Mouse (Mus musculus): ENCODE results near the gene B230118H07Rik. TPM values are rescaled to one million over a fixed set of nuclear protein-coding genes. Genes with fewer than 3 reads are reported as not detected.

The B230118H07Rik gene
- polyA plus RNA-seq, 1 experiment from 2014 or later = 57.2 TPM

DNA sequence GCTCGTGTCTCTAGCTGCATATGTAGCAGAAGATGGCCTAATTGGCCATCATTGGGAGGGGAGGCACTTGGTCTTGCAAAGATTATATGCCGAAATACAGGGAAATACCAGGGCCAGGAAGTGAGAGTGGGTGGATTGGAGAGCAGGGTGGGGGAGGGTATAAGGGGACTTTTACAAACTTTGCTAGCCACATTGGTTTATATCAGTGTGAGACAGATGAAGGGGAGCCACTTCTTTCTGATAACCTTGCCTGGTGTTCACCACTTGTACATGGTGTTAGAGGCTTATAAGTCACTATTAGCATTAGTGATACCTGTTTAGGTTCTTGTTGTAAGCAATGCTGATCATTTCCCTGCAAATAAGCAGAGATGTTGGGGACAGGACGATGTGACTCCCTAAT, 68.4 kb downstream of the B230118H07Rik start:
- 75% methylated on average over 3 of the region's 3 CpGs for WGBS
- no peaks in the 10 kb centered on the region for H3K9me3 ChIP-seq (replicated peaks)
- no peaks in the 10 kb centered on the region for H3K27me3 ChIP-seq
- no peak overlapping the region for H3K9ac ChIP-seq
- H3K27ac ChIP-seq (replicated peaks) = no peak overlapping the region
- H3K4me2 ChIP-seq (replicated peaks) = no peak overlapping the region
- H3K4me1 ChIP-seq = no peaks in the 10 kb centered on the region
- H3K4me3 ChIP-seq (replicated peaks) = no peak overlapping the region
- peaks cover 3% of the 10 kb centered on the region; the same call in 1 of the 2 replicates for H3K36me3 ChIP-seq
- ATAC-seq (ENCODE audit: insufficient number of reproducible peaks, low FRiP score, low TSS enrichment, low read depth) = no peak

- no peak overlapping the region for H3K27ac ChIP-seq (replicated peaks)
- ATAC-seq (ENCODE audit: insufficient number of reproducible peaks, low FRiP score, low TSS enrichment, low read depth) = no peak
- H3K36me3 ChIP-seq = peaks cover 3% of the 10 kb centered on the region; the same call in 1 of the 2 replicates
- H3K27me3 ChIP-seq = no peaks in the 10 kb centered on the region
- WGBS = 74% methylated on average over 1 of the region's 1 CpGs
- no peak overlapping the region for H3K4me3 ChIP-seq (replicated peaks)
- no peak overlapping the region for H3K9ac ChIP-seq
- no peak overlapping the region for H3K4me2 ChIP-seq (replicated peaks)
- H3K9me3 ChIP-seq (replicated peaks) = no peaks in the 10 kb centered on the region
- H3K4me1 ChIP-seq = no peaks in the 10 kb centered on the region
Measured at GRCm38 (mm10) chr2:101580428-101580827, 68.9 kb downstream of the B230118H07Rik start.

DNA sequence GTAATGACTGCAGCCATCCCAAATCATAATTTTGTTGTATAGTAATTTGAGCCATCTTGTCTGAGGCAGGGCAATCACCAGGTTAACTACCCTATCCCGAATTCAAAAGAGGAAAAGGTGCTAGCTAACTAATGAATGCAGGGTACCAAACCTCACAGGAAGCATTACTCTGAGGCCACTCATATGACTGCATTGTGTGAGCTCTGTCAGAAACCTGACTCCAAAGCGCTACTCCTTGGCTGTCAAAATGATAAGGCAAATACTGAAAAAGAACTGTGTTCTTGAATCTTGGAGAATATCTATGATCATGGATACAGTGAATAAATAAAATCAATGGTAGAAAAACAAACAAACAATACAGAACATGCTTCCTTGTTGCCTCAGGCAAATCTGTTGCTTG, 69.3 kb downstream of the B230118H07Rik start:
- no peak for ATAC-seq (ENCODE audit: insufficient number of reproducible peaks, low FRiP score, low TSS enrichment, low read depth)
- Histone ChIP-seq H3K27me3 (no peaks in the 10 kb centered on the region), H3K4me2 (replicated peaks) (no peak overlapping the region), H3K36me3 (peaks cover 3% of the 10 kb centered on the region; the same call in 1 of the 2 replicates), H3K27ac (replicated peaks) (no peak overlapping the region), H3K9me3 (replicated peaks) (no peaks in the 10 kb centered on the region), H3K4me3 (replicated peaks) (no peak overlapping the region), H3K9ac (no peak overlapping the region), H3K4me1 (no peaks in the 10 kb centered on the region)
- WGBS = 78% methylated on average over 2 of the region's 2 CpGs

GRCm38 (mm10) chr2:101577243-101577642, 72.1 kb downstream of the B230118H07Rik start:
- H3K4me3 ChIP-seq (replicated peaks) = no peak overlapping the region
- no peak for ATAC-seq (ENCODE audit: insufficient number of reproducible peaks, low FRiP score, low TSS enrichment, low read depth)
- H3K9me3 ChIP-seq (replicated peaks) = no peaks in the 10 kb centered on the region
- H3K4me2 ChIP-seq (replicated peaks) = no peak overlapping the region
- WGBS = 82% methylated on average over 4 of the region's 4 CpGs
- H3K36me3 ChIP-seq = no peaks in the 10 kb centered on the region
- no peaks in the 10 kb centered on the region for H3K27me3 ChIP-seq
- H3K27ac ChIP-seq (replicated peaks) = no peak overlapping the region
- no peaks in the 10 kb centered on the region for H3K4me1 ChIP-seq
- H3K9ac ChIP-seq = no peak overlapping the region

DNA sequence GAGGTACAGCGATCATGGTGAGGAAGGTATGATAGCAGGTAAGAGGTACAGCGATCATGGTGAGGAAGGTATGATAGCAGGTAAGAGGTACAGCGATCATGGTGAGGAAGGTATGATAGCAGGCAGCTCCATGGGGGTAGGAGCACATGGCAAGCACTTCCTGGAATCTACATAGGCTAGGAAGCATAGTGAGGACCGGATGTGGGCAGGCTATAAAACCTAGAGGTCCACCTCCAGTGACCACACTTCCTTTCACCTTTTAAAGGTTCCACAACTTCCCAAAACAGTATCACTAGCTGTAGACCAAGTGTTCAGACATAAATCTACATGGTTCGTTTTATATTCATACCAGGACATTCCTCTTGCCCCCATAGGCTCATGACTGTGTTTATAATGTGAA, 80.1 kb downstream of the B230118H07Rik start:
- H3K4me2 ChIP-seq (replicated peaks) = no peak overlapping the region
- H3K4me3 ChIP-seq (replicated peaks) = no peak overlapping the region
- no peaks in the 10 kb centered on the region for H3K4me1 ChIP-seq
- WGBS = 90% methylated on average over 4 of the region's 5 CpGs
- H3K36me3 ChIP-seq = no peaks in the 10 kb centered on the region
- ATAC-seq (ENCODE audit: insufficient number of reproducible peaks, low FRiP score, low TSS enrichment, low read depth) = no peak
- no peaks in the 10 kb centered on the region for H3K27me3 ChIP-seq
- H3K9me3 ChIP-seq (replicated peaks) = no peaks in the 10 kb centered on the region
- no peak overlapping the region for H3K27ac ChIP-seq (replicated peaks)
- H3K9ac ChIP-seq = no peak overlapping the region

GRCm38 (mm10) chr2:101567490-101567889, 81.8 kb downstream of the B230118H07Rik start:
- Histone ChIP-seq H3K36me3 (no peaks in the 10 kb centered on the region), H3K27ac (replicated peaks) (no peak overlapping the region), H3K4me3 (replicated peaks) (no peak overlapping the region), H3K4me2 (replicated peaks) (no peak overlapping the region), H3K9me3 (replicated peaks) (no peaks in the 10 kb centered on the region), H3K27me3 (no peaks in the 10 kb centered on the region), H3K4me1 (no peaks in the 10 kb centered on the region), H3K9ac (no peak overlapping the region)
- WGBS = 94% methylated on average over 2 of the region's 2 CpGs
- ATAC-seq (ENCODE audit: insufficient number of reproducible peaks, low FRiP score, low TSS enrichment, low read depth) = no peak

DNA sequence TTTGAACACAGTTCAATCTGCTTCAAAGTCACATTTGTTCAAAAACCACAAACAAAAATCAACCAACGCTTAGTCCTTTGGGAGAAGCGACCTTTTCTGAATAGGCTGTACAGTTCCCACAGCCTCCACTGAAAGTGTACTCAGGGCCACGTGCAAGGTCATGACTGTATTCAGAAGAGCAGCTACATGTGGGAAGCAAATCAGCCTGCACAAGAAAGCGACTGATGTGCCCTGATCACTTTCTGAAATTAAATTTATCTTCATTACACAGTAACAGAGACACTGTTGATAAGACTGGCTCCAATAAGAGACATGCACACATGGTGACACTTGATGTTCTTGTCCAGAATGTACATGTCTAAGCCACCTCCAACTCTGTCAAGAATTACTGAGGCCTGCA, 85.6 kb downstream of the B230118H07Rik start:
- Histone ChIP-seq H3K9me3 (replicated peaks) (no peaks in the 10 kb centered on the region), H3K36me3 (no peaks in the 10 kb centered on the region), H3K4me1 (no peaks in the 10 kb centered on the region), H3K27ac (replicated peaks) (no peak overlapping the region), H3K4me3 (replicated peaks) (no peak overlapping the region), H3K4me2 (replicated peaks) (no peak overlapping the region), H3K27me3 (no peaks in the 10 kb centered on the region), H3K9ac (no peak overlapping the region)
- ATAC-seq (ENCODE audit: insufficient number of reproducible peaks, low FRiP score, low TSS enrichment, low read depth) = no peak
- 81% methylated on average over 4 of the region's 4 CpGs for WGBS

DNA sequence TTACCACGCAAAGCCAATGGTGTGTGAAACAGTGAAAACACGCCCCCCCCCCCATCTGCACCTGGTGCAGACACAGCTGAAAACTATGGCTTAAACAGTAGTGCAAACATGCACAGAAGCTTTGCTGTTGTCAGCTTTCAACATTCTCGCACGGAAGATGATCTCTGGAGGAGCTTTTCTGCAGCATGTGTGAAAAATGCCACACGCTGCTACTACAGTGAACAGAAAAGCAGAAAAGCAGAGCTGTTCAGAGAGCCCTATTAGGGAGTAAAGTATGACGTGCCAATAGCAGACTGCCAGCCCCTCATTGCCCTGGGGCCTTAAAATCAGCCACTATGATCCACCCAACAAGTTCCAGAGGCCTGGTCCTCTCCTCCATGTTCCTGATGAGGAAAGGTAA, 86.1 kb downstream of the B230118H07Rik start:
- H3K36me3 ChIP-seq = no peaks in the 10 kb centered on the region
- H3K27me3 ChIP-seq = no peaks in the 10 kb centered on the region
- no peaks in the 10 kb centered on the region for H3K9me3 ChIP-seq (replicated peaks)
- no peak overlapping the region for H3K27ac ChIP-seq (replicated peaks)
- 55% methylated on average over 6 of the region's 6 CpGs for WGBS
- no peaks in the 10 kb centered on the region for H3K4me1 ChIP-seq
- no peak overlapping the region for H3K4me3 ChIP-seq (replicated peaks)
- no peak overlapping the region for H3K4me2 ChIP-seq (replicated peaks)
- ATAC-seq (ENCODE audit: insufficient number of reproducible peaks, low FRiP score, low TSS enrichment, low read depth) = no peak
- no peak overlapping the region for H3K9ac ChIP-seq

GRCm38 (mm10) chr2:101559431-101559830, 89.9 kb downstream of the B230118H07Rik start:
- Histone ChIP-seq H3K27me3 (no peaks in the 10 kb centered on the region), H3K4me1 (no peaks in the 10 kb centered on the region), H3K27ac (replicated peaks) (no peak overlapping the region), H3K4me2 (replicated peaks) (no peak overlapping the region), H3K4me3 (replicated peaks) (no peak overlapping the region), H3K36me3 (no peaks in the 10 kb centered on the region), H3K9ac (no peak overlapping the region), H3K9me3 (replicated peaks) (no peaks in the 10 kb centered on the region)
- 91% methylated on average over 3 of the region's 3 CpGs for WGBS
- ATAC-seq (ENCODE audit: insufficient number of reproducible peaks, low FRiP score, low TSS enrichment, low read depth) = no peak

DNA sequence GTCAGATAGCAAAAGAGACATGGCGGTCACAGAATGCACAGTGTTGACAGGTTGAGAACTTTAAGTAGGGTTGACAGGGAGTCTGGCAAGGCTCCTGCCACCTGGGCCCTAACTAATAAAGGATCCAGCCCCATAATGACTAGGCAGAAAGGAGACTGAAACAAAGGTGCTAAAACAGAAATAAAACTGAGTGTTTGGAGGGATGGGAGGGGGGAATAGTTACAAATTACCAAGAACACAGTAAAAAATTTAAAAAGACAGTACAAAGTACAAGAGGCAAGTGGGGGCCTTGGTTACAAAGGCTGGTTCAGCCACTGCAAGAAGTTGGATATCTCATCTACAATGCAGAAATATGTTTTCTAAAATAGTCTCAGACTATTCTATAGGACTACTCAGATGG, 93.4 kb downstream of the B230118H07Rik start:
- no peaks in the 10 kb centered on the region for H3K9me3 ChIP-seq (replicated peaks)
- no peak overlapping the region for H3K9ac ChIP-seq
- H3K4me1 ChIP-seq = no peaks in the 10 kb centered on the region
- no peak overlapping the region for H3K4me2 ChIP-seq (replicated peaks)
- no peaks in the 10 kb centered on the region for H3K27me3 ChIP-seq
- no peak overlapping the region for H3K27ac ChIP-seq (replicated peaks)
- no peak overlapping the region for H3K4me3 ChIP-seq (replicated peaks)
- 94% methylated on average over 1 of the region's 1 CpGs for WGBS
- no peak for ATAC-seq (ENCODE audit: insufficient number of reproducible peaks, low FRiP score, low TSS enrichment, low read depth)
- H3K36me3 ChIP-seq = no peaks in the 10 kb centered on the region

GRCm38 (mm10) chr2:101553851-101554250, 95.5 kb downstream of the B230118H07Rik start:
- 62% methylated on average over 5 of the region's 5 CpGs for WGBS
- Histone ChIP-seq H3K27me3 (no peaks in the 10 kb centered on the region), H3K36me3 (no peaks in the 10 kb centered on the region), H3K4me3 (replicated peaks) (no peak overlapping the region), H3K4me1 (no peaks in the 10 kb centered on the region), H3K4me2 (replicated peaks) (no peak overlapping the region), H3K27ac (replicated peaks) (no peak overlapping the region), H3K9me3 (replicated peaks) (no peaks in the 10 kb centered on the region), H3K9ac (no peak overlapping the region)
- ATAC-seq (ENCODE audit: insufficient number of reproducible peaks, low FRiP score, low TSS enrichment, low read depth) = no peak

- ATAC-seq (ENCODE audit: insufficient number of reproducible peaks, low FRiP score, low TSS enrichment, low read depth) = no peak
- Histone ChIP-seq H3K36me3 (no peaks in the 10 kb centered on the region), H3K27me3 (no peaks in the 10 kb centered on the region), H3K9me3 (replicated peaks) (no peaks in the 10 kb centered on the region), H3K4me1 (no peaks in the 10 kb centered on the region), H3K4me2 (replicated peaks) (no peak overlapping the region), H3K4me3 (replicated peaks) (no peak overlapping the region), H3K27ac (replicated peaks) (no peak overlapping the region), H3K9ac (no peak overlapping the region)
- 84% methylated on average over 8 of the region's 8 CpGs for WGBS
Measured at GRCm38 (mm10) chr2:101552301-101552700, 97.0 kb downstream of the B230118H07Rik start.

All from embryonic facial prominence, embryonic 15.5 days (tissue).